Mouse (Mus musculus) myocyte (in vitro differentiated cells): Measurements from ENCODE around the gene Neurog1.

Experiments used
- MYOD1 ChIP-seq, 3 experiments: IDR thresholded peaks; one replicate each; pipeline ENCODE4 v1.6.1; 2011; ENCODE audit warnings: control low read depth in 2 of 3, low read depth in 2 of 3, mild to moderate bottlenecking in 2 of 3, moderate library complexity in 1 of 3; ENCODE audit not compliant: insufficient read length in 2 of 3, control insufficient read depth in 1 of 3
- POLR2A ChIP-seq: IDR thresholded peaks from one replicate; pipeline ENCODE4 v1.6.1; 2011; ENCODE audit warnings: low read depth, mild to moderate bottlenecking, control low read depth, moderate library complexity; ENCODE audit not compliant: insufficient read length
- REST ChIP-seq: IDR thresholded peaks from one replicate; pipeline ENCODE4 v1.6.1; 2011; ENCODE audit warnings: mild to moderate bottlenecking, control low read depth, moderate library complexity; ENCODE audit not compliant: insufficient read depth, insufficient read length

DNA sequence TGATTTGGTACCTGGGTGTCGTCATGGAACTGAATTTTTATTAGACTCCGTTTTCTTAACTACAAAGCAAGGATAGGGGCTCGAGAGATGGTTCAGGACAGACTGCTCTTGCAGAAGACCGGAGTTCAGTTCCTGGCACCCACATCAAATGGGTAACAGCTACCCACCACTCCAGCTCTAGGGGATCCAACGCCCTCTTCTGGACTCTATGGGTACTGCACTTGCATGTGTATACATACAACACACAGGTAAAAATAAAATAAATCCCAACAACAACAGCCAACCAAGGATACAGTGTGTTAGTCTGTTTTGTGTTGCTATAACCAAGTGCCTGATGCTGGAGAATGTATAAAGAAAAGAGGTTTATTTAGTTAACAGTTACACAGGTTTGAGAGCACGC lies 28.4 kb upstream of the Neurog1 start:
- no peak for TF ChIP-seq POLR2A
- TF ChIP-seq MYOD1 (IDR thresholded peaks at IDR 0.05; ENCODE audit: control insufficient read depth in 1 of 3, insufficient read length in 2 of 3, low read depth in 2 of 3): no peak
- TF ChIP-seq REST: no peak
